Mouse (Mus musculus): ENCODE results near the gene Serpina1c. TPM values are rescaled to one million over a fixed set of nuclear protein-coding genes. Genes with fewer than 3 reads are reported as not detected.
"Not testable (repeated sequence)": the region's sequence is repeated elsewhere in the genome, so short reads cannot be mapped to it uniquely, and the experiment has no call there.

Serpina1c gene
- polyA plus RNA-seq (2015; fragmentation: Nextera tagmentation; extraction: Ambion mirVana) = 24.9 and 26.7 TPM in 2 replicates

DNA sequence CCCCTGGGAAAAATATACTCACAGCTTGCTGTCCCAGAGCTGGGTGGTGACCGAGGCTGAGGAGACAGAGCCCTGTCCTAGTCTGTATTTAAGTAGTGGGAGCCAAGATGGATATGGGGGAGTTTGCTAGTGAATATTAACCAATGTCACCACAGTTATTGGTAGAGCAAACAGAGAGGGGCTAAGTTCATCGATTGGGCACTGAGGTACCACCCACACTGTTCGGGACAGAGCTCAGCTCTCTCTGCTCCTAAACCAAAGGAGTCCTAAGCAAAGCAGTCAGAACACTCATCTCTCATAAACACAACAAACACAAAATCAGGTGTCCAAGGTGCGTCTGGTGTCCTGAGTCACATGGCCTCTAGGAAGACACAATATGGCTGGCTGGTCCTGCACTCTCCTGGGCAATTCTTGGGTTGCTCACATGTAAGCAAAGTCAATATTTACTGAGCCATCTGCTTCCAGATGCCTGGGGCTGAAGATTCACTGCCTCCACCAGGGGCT lies at the start of gene Serpina1c:
Gene Serpina1c, minus strand, starts transcription at position 51 of the 504 bp plus-strand sequence.
- WGBS = 61% methylated on average over 4 of the region's 4 CpGs

DNA sequence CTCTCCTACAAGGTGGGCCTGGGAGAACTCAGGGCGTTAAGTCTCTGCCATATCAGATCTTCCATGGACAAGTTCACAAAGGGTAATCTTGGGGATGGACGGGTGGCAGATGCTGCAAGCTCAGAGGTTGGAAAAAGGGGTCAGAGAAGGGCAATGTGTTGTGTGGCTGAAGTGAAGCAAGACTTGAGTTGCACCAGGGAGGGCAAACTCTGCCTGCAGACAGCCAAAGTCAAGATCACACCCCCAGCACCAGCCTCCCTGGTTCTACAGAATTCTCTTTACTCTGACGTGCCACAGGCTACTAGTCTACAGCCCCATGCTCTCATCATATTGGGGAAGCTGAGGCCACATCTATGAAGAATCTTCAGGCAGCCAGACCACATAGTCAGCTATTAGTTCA lies 48.3 kb upstream of the Serpina1c start:
- 59% methylated on average over 3 of the region's 3 CpGs for WGBS
- not testable (repeated sequence) for H3K9ac ChIP-seq; ATAC-seq (ENCODE audit: insufficient read depth, low FRiP score, low read depth); H3K36me3 ChIP-seq; H3K4me3 ChIP-seq (replicated peaks); H3K4me2 ChIP-seq; H3K27ac ChIP-seq; H3K9me3 ChIP-seq; H3K27me3 ChIP-seq (replicated peaks); H3K4me1 ChIP-seq

More for the DNA sequence above, at the start of gene Serpina1c:
- not testable (repeated sequence) for H3K4me3 ChIP-seq (replicated peaks); ATAC-seq (ENCODE audit: insufficient read depth, low FRiP score, low read depth); H3K9me3 ChIP-seq; H3K27ac ChIP-seq; H3K4me1 ChIP-seq; H3K9ac ChIP-seq; H3K4me2 ChIP-seq; H3K36me3 ChIP-seq; H3K27me3 ChIP-seq (replicated peaks)

- Histone ChIP-seq H3K4me3 (replicated peaks) (no peak overlapping the region), H3K4me1 (no peaks in the 10 kb centered on the region), H3K36me3 (no peaks in the 10 kb centered on the region), H3K9ac (no peak overlapping the region), H3K27ac (no peak overlapping the region), H3K27me3 (replicated peaks) (no peaks in the 10 kb centered on the region), H3K4me2 (no peak overlapping the region), H3K9me3 (no peaks in the 10 kb centered on the region)
- 84% methylated on average over 4 of the region's 4 CpGs for WGBS
- ATAC-seq (ENCODE audit: insufficient read depth, low FRiP score, low read depth) = no peak
Observed at GRCm38 (mm10) chr12:103946243-103946642, 41.6 kb upstream of the Serpina1c start.

DNA sequence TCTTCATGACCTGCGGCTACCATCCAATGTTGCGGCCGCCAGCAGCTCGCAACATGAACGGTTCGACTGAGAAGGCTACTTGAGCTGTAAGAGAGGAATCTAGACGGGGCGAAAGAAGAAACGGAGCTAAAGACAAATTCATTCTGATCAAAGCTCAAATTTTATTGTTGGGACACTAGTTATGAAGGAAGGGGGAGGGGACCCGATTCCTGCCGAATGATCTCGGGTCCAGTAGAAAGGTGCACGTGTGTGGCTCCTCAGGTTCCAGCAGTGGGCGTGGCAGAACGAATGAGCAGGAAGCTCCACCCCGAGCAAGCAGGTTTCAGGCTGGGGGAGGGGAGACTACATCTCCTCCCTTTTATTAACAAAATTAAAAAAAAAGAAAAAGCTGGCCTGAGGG lies 4.5 kb upstream of the Serpina1c start:
- H3K27ac ChIP-seq = not testable (repeated sequence)

DNA sequence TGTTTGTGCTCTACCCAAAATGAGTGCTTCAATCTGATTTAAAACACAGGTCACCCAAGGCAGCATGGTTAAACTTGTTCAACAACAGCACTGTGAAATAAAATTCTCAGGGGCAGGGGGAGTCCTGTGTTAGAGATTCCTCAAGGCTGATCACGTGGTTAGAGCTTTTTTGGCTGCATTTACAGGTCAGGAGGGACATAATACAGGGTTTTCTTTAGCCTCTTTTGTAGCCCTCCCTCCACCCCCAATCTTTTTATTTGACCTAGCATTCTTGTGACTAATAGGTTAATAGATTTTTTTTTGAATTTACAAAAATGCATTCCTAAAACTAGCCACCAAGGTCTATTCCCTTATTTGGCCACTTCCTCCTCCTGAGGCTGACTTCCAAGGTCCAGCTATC lies 3.1 kb upstream of the Serpina1c start:
- H3K4me3 ChIP-seq (replicated peaks); H3K27ac ChIP-seq; H3K9me3 ChIP-seq; H3K36me3 ChIP-seq; H3K27me3 ChIP-seq (replicated peaks); ATAC-seq (ENCODE audit: insufficient read depth, low FRiP score, low read depth); H3K4me1 ChIP-seq; H3K4me2 ChIP-seq; H3K9ac ChIP-seq: not testable (repeated sequence)
- WGBS = 32% methylated on average over 1 of the region's 1 CpGs

More for the DNA sequence above, 4.5 kb upstream of the Serpina1c start:
- H3K9me3 ChIP-seq; H3K36me3 ChIP-seq; H3K4me2 ChIP-seq; ATAC-seq (ENCODE audit: insufficient read depth, low FRiP score, low read depth); H3K4me3 ChIP-seq (replicated peaks); H3K9ac ChIP-seq; H3K27me3 ChIP-seq (replicated peaks); H3K4me1 ChIP-seq: not testable (repeated sequence)
- WGBS = 90% methylated on average over 12 of the region's 16 CpGs

DNA sequence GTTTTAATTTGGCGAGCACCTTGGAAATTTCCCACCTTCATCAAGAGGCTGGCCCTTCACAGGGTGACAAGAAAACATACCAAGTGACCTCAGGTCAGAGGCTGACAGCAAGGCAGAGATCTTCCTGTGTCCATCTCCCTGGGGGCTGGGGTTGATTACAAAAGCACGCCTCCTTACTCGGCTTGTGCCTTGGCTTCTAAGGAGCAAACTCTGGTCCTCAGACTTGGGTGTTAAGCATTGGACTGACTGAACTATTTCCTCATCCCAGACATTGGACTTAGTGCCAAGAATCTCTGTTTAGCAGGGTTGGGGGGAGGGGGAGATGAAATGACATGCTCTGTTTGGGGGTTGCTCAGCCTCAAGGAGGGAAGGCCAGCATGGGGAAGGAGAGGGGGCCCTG lies 2.8 kb downstream of the Serpina1c start:
- not testable (repeated sequence) for H3K9ac ChIP-seq; H3K36me3 ChIP-seq; H3K27me3 ChIP-seq (replicated peaks); H3K4me1 ChIP-seq; ATAC-seq (ENCODE audit: insufficient read depth, low FRiP score, low read depth); H3K27ac ChIP-seq; H3K4me3 ChIP-seq (replicated peaks); H3K4me2 ChIP-seq; H3K9me3 ChIP-seq
- 83% methylated on average over 3 of the region's 3 CpGs for WGBS

DNA sequence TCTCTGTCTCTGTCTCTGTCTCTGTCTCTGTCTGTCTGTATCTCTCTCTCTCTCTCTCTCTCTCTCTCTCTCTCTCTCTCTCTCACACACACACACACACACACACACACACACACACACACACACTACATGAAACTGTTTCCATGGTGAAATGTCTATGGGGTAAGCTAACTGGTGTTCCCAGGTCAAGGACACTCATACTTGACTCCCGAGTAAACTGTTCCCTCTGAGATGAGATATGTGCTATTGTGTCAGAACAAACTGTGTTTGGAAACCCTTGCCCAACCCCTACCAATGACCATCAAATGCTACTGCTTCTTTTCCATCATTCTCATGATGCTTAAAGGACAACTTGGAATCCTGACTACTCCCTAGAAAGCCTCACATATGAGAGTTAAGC lies 37.8 kb downstream of the Serpina1c start:
- ATAC-seq (ENCODE audit: insufficient read depth, low FRiP score, low read depth); H3K9me3 ChIP-seq; H3K4me2 ChIP-seq; H3K9ac ChIP-seq; H3K4me3 ChIP-seq (replicated peaks); H3K36me3 ChIP-seq; H3K27ac ChIP-seq; H3K27me3 ChIP-seq (replicated peaks); H3K4me1 ChIP-seq: not testable (repeated sequence)
- WGBS = 64% methylated on average over 1 of the region's 1 CpGs

- not testable (repeated sequence) for H3K4me1 ChIP-seq; H3K4me3 ChIP-seq (replicated peaks); H3K27ac ChIP-seq; H3K9me3 ChIP-seq; ATAC-seq (ENCODE audit: insufficient read depth, low FRiP score, low read depth); H3K36me3 ChIP-seq; H3K27me3 ChIP-seq (replicated peaks); H3K4me2 ChIP-seq; H3K9ac ChIP-seq
- WGBS = 63% methylated on average over 9 of the region's 9 CpGs
Observed at GRCm38 (mm10) chr12:103863101-103863974, 41.3 kb downstream of the Serpina1c start, which contains the start of gene Serpina1a. Gene Serpina1a (minus strand): TSS chr12:103863562.

GRCm38 (mm10) chr12:103860976-103861375 lies 43.7 kb downstream of the Serpina1c start:
- WGBS = 68% methylated on average over 3 of the region's 3 CpGs
- H3K4me2 ChIP-seq = no peak overlapping the region
- no peak for ATAC-seq (ENCODE audit: insufficient read depth, low FRiP score, low read depth)

DNA sequence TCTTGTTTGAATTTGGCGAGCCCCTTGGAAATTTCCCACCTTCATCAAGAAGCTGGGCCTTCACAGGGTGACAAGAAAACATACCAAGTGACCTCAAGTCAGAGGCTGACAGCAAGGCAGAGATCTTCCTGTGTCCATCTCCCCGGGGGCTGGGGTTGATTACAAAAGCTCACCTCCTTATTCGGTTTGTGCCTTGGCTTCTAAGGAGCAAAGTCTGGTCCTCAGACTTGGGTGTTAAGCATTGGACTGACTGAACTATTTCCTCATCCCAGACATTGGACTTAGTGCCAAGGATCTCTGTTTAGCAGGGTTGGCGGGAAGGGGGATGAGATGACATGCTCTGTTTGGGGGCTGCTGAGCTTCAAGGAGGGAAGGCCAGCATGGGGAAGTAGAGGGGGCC lies 44.1 kb downstream of the Serpina1c start:
- not testable (repeated sequence) for H3K27me3 ChIP-seq (replicated peaks); H3K9me3 ChIP-seq; H3K4me1 ChIP-seq; H3K36me3 ChIP-seq; H3K9ac ChIP-seq; H3K27ac ChIP-seq; H3K4me2 ChIP-seq; H3K4me3 ChIP-seq (replicated peaks); ATAC-seq (ENCODE audit: insufficient read depth, low FRiP score, low read depth)
- WGBS = 71% methylated on average over 3 of the region's 4 CpGs

More at GRCm38 (mm10) chr12:103860976-103861375, 43.7 kb downstream of the Serpina1c start:
- Histone ChIP-seq H3K27me3 (replicated peaks) (no peaks in the 10 kb centered on the region), H3K27ac (no peak overlapping the region), H3K9me3 (no peaks in the 10 kb centered on the region), H3K4me1 (no peaks in the 10 kb centered on the region), H3K9ac (no peak overlapping the region), H3K4me3 (replicated peaks) (no peak overlapping the region), H3K36me3 (no peaks in the 10 kb centered on the region)

DNA sequence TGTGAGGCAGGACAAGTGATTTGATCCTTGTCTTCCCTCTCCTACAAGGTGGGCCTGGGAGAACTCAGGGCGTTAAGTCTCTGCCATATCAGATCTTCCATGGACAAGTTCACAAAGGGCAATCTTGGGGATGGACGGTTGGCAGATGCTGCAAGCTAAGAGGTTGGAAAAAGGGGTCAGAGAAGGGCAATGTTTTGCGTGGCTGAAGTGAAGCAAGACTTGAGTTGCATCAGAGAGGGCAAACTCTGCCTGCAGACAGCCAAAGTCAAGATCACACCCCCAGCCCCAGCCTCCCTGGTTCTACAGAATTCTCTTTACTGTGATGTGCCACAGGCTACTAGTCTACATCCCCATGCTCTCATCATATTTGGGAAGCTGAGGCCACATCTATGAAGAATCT lies 45.1 kb downstream of the Serpina1c start:
- H3K9ac ChIP-seq; H3K4me3 ChIP-seq (replicated peaks); H3K27ac ChIP-seq; H3K4me1 ChIP-seq; H3K36me3 ChIP-seq; H3K9me3 ChIP-seq; ATAC-seq (ENCODE audit: insufficient read depth, low FRiP score, low read depth); H3K27me3 ChIP-seq (replicated peaks); H3K4me2 ChIP-seq: not testable (repeated sequence)
- 74% methylated on average over 3 of the region's 3 CpGs for WGBS

GRCm38 (mm10) chr12:103853032-103853431 lies 51.7 kb downstream of the Serpina1c start:
- H3K4me2 ChIP-seq; H3K4me1 ChIP-seq; H3K27ac ChIP-seq; H3K9ac ChIP-seq; H3K9me3 ChIP-seq; H3K36me3 ChIP-seq; H3K4me3 ChIP-seq (replicated peaks); ATAC-seq (ENCODE audit: insufficient read depth, low FRiP score, low read depth); H3K27me3 ChIP-seq (replicated peaks): not testable (repeated sequence)
- WGBS = 77% methylated on average over 2 of the region's 2 CpGs
